Mouse (Mus musculus): ENCODE measurements at regions not wholly inside any gene's neighbourhood (a gene's known extent, or its start where the extent isn't known, plus 50 kb on each side); places are given as distances from the start of the nearest gene placed in this dataset.

- TF ChIP-seq CTCF (IDR thresholded peaks at IDR 0.05; ENCODE audit: low read depth) (no peak), EP300 (IDR thresholded peaks at IDR 0.05; ENCODE audit: low read depth) (no peak)
These were observed 55.6 kb upstream of the Pias1 start for GRCm38 (mm10) chr9:63043304-63043703.
